8 mouse cellular contexts compared by ENCODE assay signal in the genomic region with DNA sequence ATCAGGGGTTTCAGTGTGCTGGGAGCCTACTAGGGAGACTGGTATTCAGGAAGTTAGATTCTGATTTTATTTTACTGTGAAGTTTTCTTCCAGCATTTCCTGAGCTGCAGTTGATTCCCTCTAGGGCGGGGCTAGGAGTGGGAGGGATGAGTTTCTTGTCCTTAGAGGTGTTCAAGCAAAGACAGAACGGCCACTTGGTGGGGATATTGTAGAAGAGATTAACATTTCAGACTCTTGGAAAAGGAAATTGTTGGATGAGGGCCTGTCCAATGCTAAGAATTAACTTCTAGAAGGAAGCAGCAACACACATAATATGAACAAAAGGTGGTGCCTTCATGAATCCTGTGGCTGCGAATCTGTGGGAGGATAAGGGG.
A peak's percentile ranks its signal among the peaks of the same experiment; 100 is the strongest.
DNase-seq lines count a peak whose midpoint lies in the region; ATAC-seq lines count a peak whose summit lies in the region.

No protein-coding gene starts in this region.

- H3K9me3 ChIP-seq in forebrain, embryonic 10.5 days, result no peaks in the 10 kb centered on the region
- no peaks in the 10 kb centered on the region for H3K9me3 ChIP-seq in limb, embryonic 13.5 days

- no peaks in the 10 kb centered on the region for H3K36me3 ChIP-seq in forebrain, embryonic 10.5 days (replicated peaks)
- H3K36me3 ChIP-seq in limb, embryonic 13.5 days, result no peaks in the 10 kb centered on the region

- H3K4me2 ChIP-seq in limb, embryonic 13.5 days (replicated peaks), result no peak overlapping the region

- H3K9ac ChIP-seq in limb, embryonic 13.5 days, result no peak overlapping the region

- H3K27ac ChIP-seq in forebrain, embryonic 10.5 days, result peak overlapping the region; percentile 84
- no peak overlapping the region; the same call in 1 of the 2 replicates for H3K27ac ChIP-seq in limb, embryonic 13.5 days

- peak; percentile 48 for DNase-seq in gastrocnemius, adult 18-20 months (ENCODE audit: low spot score)
- no peak for DNase-seq in gastrocnemius, postnatal 36 days
- DNase-seq in 416B (ENCODE audit: low read depth) (peak; percentile 16), adipocyte (ENCODE audit: low spot score) (no peak)
- peak; percentile 28 for DNase-seq in forebrain, embryonic 10.5 days (ENCODE audit: extremely low spot score, low spot score)
- DNase-seq in adrenal gland, adult 18-20 months (ENCODE audit: low spot score in 2 of 2), result no peak

- 0 out of 2 replicates have a peak overlapping the region, but pooled peaks have one; percentile 22 for H3K4me3 ChIP-seq in forebrain, embryonic 10.5 days
- no peak overlapping the region for H3K4me3 ChIP-seq in limb, embryonic 13.5 days

- H3K27me3 ChIP-seq in forebrain, embryonic 10.5 days (ENCODE audit: poor library complexity, severe bottlenecking), result peaks cover 55% of the 10 kb centered on the region
- H3K27me3 ChIP-seq in limb, embryonic 13.5 days, result peaks cover 11% of the 10 kb centered on the region; the same call in 1 of the 2 replicates

- intact Hi-C loops in gastrocnemius, postnatal 36 days (cut with DNase I), result no loop called here

- H3K4me1 ChIP-seq in forebrain, embryonic 10.5 days, result peaks cover 50% of the 10 kb centered on the region
- H3K4me1 ChIP-seq in limb, embryonic 13.5 days, result peaks cover 28% of the 10 kb centered on the region

- peak; percentile 26; the same call in 1 of the 2 replicates for ATAC-seq in limb, embryonic 13.5 days (ENCODE audit: low FRiP score, low read depth)
- ATAC-seq in inflammation-experienced regulatory T-cells, adult 6 months, result no peak

- 8% methylated on average over 3 of the region's 3 CpGs for WGBS in forebrain, embryonic 10.5 days
- WGBS in limb, embryonic 13.5 days, result 33% methylated on average over 3 of the region's 3 CpGs

Comparison
In these comparisons a context has a peak if more than half of its experiments do, and no peak if none do; other contexts are left out.
1. DNase-seq: peak in gastrocnemius, adult 18-20 months (single experiment), 416B (single experiment) and forebrain, embryonic 10.5 days (single experiment); none in gastrocnemius, postnatal 36 days (0 of 2), adrenal gland, adult 18-20 months (0 of 2) and adipocyte (single experiment).